Mouse (Mus musculus): Measurements from ENCODE around the gene Gm10306.

DNA sequence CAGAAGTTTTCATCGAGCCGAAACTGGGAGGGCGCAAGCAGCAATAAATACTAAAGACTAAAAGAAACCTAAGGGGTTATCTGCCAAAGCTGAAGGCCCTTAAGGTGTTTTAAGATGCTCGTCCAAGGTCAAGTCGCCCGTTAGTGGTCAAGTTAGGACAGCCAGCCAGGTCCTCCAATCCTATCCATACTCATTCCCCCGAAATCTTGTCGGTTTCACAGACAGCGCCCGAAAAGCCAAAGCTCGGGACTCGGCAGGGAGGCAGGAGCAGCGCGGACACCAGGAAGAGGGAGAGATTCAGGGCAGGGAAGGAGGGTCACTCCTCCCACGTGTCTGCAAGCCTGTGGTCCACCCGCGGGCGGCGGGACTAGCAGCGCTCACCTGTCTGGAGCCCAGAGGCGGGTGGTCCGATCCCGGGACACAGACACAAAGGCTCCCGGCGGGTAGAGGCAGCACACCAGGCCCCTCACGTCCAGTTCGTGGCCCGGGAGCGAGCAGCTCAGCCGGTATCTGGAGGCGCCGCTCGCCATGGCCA lies 46.2 kb downstream of the Gm10306 start:
- TF ChIP-seq POLR2AphosphoS2 (IDR thresholded peaks at IDR 0.05; ENCODE audit: insufficient read length, low read depth): no peak
- no peak for TF ChIP-seq MAX (IDR thresholded peaks at IDR 0.05; ENCODE audit: low read depth)
- no peak for TF ChIP-seq CEBPB (IDR thresholded peaks at IDR 0.05; ENCODE audit: insufficient read depth, poor library complexity, severe bottlenecking)
- TF ChIP-seq POLR2A (IDR thresholded peaks at IDR 0.05; ENCODE audit: insufficient read length, low read depth): no peak
- TF ChIP-seq USF1 (IDR thresholded peaks at IDR 0.05; ENCODE audit: low read depth): no peak
- no peak for TF ChIP-seq MYOG (IDR thresholded peaks at IDR 0.05; ENCODE audit: control insufficient read depth in 1 of 3, insufficient read depth in 1 of 3, insufficient read length in 2 of 3, low read depth in 2 of 3)
- no peak for TF ChIP-seq E2F4 (IDR thresholded peaks at IDR 0.05; ENCODE audit: insufficient read depth)
- no peak for TF ChIP-seq TCF12 (IDR thresholded peaks at IDR 0.05; ENCODE audit: insufficient read depth, poor library complexity, severe bottlenecking)

All from myocyte (in vitro differentiated cells).